Mouse (Mus musculus): Measurements from ENCODE around the gene Epm2a.
A peak's percentile ranks its signal among the peaks of the same experiment; 100 is the strongest.
"Not testable (repeated sequence)": the region's sequence is repeated elsewhere in the genome, so short reads cannot be mapped to it uniquely, and the experiment has no call there.

Epm2a gene

DNA sequence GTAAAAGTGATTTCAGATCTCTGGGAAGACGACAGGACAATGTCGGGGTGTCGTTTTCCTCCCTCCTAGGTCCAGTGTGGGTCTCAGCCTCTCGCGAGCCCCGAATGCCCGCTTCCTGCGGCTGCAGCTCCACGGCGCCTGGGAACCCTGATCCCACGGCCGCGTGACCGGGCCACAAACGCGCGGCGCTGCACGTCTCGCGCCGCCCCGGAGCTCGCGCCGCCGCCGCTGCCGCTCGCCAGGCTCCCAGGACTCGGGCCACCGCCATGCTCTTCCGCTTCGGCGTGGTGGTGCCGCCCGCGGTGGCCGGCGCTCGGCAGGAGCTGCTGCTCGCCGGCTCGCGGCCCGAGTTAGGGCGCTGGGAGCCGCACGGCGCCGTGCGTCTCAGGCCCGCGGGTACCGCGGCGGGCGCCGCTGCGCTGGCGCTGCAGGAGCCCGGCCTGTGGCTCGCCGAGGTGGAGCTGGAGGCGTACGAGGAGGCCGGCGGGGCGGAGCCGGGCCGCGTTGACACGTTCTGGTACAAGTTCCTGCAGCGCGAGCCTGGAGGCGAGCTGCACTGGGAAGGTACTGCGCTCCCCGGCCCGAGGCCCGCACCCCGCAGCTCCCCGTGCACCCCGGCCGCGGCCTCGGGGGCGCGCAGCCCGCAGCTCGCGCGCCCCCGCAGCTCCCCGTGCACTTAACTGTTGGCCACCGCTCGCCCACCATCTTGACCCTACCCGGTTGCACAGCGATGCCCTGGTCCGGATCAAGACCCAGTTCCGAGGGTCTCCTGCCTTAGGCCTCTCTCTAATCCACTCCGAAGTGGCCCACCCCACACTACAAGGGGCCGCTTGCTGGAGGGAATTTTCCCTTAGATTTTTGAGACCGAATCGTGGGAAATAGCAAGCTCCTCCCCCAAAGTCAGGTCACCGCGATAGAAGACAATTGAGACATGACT is at the start of gene Epm2a:
Gene Epm2a, plus strand, starts transcription at position 200 of the 937 bp plus-strand sequence.
- peak; percentile 92 for DNase-seq

DNA sequence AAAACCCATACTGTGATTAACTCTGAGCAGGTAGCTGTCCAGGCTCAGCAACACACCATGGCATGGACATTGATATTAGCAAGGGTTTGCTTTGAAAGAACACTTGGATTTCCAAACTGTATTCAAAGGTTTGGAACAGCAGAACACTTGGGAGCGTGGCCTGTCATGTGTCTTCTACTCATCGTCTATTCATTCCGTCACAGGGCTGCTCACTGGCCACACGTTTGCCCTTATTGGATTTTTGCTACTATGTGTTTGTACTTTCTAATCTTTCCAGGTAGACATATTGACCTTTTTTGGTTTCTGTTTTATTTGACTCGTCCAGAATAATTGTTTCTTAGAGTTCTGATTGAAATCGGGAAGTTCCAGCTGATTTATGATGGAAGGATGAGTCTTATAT is 44.8 kb upstream of the Epm2a start:
- no peak for DNase-seq

DNA sequence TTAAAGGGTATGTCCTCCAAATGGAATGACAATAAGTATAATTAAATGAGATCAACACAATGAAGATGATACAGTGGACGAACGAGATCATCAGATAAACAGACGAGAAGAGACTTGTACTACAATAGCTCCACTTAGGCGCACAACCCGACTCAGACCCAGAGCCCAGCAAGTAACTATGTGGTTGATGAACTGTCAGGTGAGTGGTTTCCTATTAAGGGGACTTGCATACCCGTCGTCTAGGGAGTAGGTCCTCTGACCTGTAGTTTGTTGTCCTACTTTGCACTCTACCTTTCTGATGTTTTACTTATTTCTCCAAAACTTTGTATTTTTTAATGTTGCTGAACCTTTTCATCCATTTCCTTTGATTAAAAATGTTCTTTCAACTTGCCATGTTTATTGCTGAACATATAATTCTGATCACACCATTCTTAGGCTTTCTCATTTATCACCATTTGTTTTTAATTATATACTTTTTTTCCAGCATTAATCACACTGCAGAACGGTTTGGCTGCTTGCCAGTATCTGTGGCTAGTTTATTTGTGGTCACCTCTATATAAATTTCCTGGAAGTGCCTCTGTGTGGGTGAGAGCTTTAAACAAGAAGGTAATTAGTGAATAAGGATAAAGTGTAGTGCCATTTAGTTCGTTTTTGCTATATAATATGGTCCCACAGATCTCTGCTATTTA is 37.7 kb upstream of the Epm2a start:
- peak; percentile 41 for DNase-seq

DNA sequence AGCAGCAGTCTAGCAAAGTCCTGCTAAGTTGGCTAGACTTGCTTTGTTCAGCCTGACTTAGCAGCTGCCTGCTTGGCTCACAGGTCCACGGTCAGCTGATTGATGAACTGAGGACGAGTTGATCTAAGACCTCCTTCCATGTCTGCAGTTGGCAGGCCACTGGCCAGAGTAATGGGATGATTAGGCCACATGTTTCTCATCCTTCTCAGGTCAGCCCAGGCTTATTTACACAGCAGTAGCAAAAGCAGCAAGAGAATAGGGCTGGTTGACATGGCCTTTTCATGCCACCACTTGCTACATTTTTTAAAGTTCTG is 37.2 kb upstream of the Epm2a start:
- peak; percentile 19 for DNase-seq

DNA sequence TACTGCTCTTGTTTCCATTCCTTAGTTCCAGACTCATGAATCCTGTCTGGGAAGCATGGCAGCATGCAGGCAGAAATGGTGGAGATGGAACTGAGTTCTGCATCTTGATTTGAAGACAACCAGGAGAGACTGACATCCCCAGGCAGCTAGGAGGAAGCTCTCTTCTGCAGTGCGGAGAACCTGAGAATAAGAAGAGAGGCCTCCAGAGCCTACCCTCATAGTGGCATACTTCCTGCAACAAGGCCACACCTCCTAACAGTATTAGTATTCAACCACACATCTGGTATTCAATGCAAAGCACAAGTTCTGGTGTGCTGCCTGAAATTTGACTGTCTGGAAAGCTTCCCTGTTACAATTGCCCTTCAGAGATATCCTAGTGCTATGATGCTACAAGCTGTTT is 33.3 kb upstream of the Epm2a start:
- DNase-seq = no peak

DNA sequence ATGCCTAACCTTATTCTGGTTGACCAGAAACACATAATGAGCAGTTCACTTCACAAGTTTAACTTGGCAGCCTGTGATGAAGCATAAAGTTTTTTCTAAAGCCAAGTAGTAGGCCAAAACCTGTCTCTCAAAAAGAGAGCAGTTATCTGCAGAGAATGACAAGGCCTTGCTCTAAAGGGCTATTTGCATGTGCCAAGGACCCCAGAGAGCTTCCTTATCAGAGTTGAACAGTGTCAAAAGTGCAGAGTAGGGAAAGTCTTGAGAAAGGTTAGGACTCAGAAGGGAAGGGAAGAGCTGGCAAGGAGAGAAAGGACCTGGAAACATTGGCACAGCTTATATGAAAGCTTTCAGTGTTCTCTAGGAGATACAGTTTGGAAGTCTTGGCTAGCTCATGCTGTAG is 32.7 kb upstream of the Epm2a start:
- no peak for DNase-seq

DNA sequence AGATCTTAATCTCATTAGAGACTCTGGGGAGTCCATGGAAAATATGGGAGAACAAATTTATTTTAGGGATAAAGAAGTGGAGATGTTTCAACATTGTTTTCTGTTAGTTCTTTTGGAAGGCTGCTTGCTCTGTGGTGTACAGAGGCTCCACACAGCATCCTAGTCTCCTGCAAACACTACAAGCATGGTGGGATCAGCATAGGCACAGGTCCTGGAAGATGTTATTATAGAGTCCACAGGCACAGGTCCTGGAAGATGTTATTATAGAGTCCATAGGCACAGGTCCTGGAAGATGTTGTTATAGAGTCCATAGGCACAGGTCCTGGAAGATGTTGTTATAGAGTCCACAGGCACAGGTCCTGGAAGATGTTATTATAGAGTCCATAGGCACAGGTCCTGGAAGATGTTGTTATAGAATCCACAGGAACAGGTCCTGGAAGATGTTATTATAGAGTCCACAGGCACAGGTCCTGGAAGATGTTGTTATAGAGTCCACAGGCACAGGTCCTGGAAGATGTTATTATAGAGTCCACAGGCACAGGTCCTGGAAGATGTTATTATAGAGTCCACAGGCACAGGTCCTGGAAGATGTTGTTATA is 25.2 kb upstream of the Epm2a start:
- not testable (repeated sequence) for DNase-seq

DNA sequence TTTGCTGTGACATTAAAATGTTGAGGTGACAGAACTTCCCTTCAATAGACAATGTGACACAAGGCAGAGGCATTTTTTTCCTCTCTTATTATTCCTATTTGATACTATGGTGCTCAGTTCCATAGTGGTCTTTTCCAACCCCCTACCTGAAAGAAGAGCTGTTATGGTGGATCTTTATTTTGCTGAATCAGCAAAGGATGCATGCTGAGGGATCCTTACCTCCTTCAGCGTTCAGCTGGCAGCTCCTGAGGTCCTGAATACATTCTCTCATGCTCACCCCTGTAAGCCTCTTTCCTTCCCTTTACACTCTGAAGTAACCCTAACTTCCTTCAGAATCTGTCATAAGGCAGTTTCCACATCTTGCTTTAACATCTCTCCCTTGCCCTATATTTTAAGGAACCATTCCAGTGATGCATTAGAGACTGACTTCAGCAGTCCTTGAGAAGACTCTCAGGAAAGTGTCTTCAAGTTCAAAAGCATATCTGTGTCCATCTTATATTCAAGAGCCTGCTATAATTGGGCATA is 23.7 kb upstream of the Epm2a start:
- no peak for DNase-seq

DNA sequence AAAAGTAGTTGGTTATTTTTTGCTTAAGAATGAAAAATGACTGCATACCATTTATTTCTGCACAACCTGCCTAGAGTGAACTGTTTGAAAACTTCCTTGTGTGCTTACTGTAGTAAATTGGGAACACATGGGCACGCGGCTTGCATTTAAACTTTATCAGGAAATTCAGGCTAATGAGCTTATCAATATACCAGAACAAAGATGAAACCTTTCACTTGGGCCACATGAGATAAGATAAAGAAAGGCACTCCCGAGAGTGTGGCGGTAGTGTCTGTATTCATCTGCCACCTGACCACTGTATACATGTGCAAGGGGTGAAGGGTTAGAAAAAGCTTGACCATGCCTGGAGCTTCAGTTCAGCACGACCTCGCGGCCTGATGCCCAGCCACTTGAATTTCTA is 20.9 kb upstream of the Epm2a start:
- DNase-seq = no peak

DNA sequence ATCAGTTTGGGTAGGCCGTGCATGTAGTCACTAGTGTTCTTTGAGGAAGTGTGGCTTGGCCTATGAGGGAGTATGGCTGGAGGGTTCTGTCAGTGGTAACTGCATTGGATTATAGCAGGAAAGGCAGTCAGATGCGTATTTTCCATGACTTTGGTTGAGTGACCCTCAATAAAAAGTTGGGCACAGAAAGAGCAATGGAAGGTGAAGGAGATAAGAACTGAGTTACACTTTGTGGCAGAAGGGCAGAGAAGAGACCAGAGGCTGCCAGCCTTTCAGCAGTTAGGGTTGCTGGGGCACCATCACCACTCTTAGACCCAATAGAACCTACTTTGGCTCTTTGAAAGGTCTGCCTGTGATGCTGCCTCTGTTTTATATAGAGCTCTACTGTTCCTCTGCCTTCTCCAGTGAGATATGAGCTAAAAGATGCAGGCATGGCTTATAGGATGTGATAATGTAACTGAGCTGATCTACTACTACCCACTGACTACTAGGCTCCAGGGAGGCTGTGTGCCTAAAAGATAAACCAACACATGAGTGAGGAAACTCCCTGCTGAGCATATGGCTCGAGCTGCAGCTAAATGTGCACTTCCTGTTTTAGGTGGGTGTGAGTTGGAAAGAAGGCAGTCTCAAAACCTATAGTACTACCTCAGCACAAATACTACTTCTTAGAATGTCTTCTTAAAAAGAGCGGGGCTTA is 19.9 kb upstream of the Epm2a start:
- DNase-seq = no peak

DNA sequence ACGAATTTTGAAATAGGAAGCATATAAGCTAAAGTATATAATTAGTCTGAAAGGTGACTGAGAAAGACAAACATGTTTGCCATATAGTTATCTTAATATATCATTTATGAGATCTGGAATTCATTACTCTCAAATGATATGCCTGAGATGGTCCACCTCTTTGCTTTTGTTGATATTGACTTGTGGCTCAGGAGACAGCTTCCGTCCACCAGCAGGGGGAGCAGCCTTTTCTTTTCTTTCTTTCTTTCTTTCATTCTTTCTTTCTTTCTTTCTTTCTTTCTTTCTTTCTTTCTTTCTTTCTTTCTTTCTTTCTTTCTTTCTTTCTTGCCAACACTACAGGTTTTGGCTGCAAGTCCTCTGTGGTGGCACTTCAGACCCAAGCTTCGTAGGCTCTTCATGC is 16.7 kb upstream of the Epm2a start:
- DNase-seq = no peak

DNA sequence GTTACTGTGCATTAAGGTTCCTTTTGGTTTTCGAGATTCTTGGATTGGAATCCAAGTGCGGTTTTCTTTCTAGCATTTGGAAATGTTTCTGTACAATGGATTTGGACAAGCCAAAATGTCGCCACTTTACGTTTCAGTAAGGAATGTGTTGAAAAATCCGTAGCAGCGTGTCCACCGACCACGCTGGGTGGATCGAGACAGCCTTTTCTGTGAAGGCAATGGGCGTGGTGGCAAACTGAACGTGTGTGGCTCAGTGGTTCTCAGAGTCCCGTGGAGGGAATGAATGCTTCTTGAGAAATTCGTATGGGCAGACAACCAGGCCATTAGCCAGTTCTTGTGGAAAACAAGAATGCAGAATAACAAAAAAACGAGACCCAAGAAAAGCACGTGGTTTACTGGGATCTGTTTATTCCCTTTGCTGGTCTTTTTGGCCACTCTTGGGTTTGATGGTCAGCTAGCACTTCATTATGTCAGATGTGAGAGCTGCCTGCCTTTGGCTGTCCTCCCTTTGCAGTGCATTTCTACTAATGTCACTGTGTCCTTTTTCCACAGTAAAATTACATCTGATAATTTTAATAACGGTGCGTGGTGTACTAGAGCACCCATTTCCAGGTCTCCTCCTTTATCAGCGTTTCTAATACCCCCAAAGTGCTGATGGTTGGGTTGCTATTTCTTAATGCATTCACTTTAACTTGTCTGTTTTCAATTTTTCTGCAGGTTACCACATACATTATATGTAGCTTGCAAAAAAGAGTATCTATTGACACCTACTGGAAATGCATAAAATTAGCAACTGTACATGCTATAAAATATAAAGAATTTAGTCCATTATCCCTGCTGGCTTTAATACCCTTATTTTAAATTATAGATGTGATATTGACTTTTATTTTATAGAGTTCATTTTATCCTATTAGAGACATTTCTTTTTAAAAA is 1.6 kb downstream of the Epm2a start:
- no peak for DNase-seq

DNA sequence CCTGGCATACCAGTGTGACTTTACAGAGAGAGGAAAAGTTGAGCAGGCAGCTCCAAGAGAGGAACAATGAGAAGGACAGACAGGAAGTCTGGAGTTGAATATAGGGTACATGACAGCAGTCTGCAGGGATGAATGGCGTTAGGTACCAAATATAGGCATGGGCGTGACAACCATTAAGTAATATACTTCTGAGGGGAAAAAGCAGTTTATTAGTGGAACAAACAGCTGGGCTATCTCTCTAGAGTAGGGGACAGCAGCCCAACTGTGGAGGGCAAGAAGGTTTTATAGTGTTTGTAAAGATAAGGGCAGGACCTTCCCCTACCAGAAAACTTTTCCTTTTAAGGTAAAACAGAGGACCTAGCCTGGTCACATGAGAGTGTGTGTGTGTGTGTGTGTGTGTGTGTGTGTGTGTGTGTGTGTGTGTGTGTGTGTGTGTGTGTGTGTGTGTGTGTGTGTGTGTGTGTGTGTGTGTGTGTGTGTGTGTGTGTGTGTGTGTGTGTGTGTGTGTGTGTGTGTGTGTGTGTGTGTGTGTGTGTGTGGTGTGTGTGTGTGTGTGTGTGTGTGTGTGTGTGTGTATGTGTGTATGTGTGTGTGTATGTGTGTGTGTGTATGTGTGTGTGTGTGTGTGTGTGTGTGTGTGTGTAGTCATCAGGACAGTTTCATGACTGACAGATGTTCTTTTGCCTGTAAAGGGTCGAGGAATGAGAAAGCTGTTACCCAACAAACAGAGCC is 7.2 kb downstream of the Epm2a start:
- DNase-seq = not testable (repeated sequence)

DNA sequence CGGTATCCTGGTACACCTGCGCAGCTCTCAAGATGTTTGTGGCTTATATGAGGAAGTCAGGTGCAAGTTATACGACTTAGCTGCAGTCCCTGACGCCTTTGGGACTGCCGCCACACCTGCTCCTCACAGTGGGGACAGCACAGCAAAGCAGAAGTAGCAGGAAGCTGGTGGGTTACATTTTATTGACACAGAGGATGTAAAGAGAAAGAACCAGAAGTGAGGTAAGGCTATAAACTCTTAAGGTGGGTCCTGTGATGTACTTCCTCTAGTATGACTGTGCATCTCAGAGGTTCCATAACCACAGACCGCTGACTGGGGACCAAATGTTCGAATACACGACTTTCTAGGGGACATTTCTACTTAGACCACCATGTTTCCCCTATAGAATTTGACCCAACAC is 11.4 kb downstream of the Epm2a start:
- no peak for DNase-seq

DNA sequence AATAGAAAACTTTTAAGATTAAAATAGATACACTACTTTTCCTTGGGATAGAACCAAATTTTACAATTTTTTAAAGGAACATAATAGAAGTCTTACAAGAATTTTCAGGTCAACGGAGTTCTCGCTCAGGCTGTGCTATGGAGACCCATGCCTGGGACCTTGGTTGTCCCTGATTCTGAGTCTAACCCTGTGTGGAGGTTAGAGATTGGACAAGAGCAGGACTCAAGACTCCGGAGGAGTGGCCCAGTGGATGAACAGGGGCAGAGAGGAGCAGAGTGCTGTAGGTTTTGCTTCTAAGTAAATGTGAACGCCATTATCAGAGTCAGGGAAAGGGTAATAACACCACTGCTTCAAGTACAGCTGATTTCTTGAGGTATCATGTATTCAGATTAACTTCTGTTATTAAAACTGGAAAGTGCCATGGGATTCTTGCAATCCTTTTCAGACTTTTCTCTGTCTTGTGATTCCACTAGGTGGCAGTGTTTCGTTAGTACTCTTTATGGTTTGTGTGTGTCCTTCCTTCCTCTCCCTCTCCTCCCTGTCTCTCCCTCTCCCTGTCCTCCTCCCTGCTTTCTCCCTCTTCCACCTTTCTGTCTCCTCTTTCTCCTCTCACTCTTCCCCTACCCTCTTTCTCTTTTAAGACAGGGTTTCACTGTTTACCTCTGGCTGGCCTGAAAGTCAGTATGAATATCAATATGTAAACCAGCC is 18.9 kb downstream of the Epm2a start:
- peak; percentile 27 for DNase-seq

DNA sequence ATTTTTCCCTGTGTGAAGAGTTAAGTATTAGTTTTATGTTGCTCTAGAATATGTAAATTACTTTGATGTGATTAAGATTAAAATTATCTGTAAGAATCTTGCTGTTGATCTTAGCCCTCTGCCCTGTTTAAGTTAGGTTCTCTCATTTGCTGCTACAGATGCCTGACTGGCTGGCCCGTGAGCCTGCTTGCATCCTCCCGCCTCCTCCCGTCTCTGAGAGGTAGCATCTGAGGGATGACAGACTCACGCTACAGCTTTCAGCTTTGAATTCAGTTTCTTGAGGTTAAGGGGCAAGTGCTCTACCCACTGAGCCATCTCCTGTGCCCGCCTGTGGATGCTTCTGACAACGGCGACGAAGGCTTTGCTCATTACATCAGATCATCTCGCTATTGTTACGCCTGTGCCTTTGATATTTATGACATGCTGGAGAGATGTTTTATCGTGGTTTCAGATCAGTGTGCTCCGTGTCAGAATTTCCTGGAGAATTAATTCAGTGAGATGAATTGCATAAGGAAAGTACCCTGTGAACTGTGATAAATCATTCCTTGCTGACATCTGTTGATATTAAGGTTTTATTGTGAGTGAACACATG is 19.8 kb downstream of the Epm2a start:
- DNase-seq = peak; percentile 7

DNA sequence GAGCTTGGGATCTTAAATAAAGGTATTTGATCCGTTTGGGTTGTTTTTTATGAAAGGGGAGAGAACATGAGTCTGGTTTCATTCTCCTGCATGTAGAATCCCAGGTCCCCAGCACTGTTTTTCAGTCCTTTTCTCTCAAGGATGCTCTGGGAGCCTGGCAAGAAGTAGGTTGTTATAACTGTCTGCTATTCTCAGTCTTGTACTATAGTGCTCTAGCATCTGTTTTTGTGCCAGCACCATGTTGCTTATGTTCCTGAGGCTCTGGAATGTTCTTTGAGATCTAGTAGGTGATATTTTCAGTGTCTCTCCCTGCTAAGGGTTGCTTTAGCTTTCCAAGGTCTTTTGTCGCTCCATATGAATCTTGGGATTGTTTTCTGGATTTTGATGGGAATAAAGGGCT is 38.1 kb downstream of the Epm2a start:
- no peak for DNase-seq

DNA sequence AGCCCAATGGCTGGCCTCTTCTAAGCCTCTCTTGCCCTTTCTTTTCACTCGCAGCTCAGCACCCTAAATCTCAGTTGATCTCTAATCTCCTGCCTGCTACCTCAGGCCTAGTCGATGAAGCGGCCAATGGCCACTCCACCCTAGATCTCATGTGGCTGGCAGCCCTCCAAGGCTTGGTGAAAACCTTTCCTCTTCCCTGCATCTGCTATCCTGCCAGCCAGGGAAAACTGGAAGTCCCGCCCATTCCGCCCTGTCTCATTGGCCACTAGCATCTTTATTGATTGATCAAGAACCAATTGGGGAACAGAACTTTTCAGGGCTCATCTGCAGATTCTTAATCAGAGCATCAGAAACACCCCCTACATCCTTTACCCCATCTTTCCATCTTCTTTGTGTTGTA is 67.7 kb downstream of the Epm2a start:
- no peak for DNase-seq

DNA sequence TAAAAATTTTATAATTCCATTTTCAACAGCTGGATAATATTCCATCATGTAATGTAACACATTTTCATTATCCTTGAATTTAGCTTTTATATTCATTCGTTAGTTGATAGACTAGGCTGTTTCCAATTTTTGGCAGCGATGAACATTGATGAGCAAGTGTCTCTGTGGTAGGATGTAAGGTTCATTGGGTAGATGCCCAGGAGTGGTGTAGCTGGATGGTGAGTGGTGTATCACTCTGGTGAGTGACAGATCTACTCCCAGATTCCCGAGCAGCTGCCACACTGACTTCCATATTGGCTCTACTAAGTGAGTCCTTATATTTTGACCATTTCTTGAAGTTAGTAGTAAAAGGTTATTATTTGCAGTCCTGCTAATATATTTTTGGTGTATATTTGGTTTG is 76.9 kb downstream of the Epm2a start:
- DNase-seq = no peak
